Mouse (Mus musculus) cerebellum, adult 11-12 months (tissue): ENCODE results near the gene Dnmt3a.

Experiments
- DNase-seq: peaks from one replicate; pipeline ENCODE4 v3.0.0; 2022

The Dnmt3a gene

DNA sequence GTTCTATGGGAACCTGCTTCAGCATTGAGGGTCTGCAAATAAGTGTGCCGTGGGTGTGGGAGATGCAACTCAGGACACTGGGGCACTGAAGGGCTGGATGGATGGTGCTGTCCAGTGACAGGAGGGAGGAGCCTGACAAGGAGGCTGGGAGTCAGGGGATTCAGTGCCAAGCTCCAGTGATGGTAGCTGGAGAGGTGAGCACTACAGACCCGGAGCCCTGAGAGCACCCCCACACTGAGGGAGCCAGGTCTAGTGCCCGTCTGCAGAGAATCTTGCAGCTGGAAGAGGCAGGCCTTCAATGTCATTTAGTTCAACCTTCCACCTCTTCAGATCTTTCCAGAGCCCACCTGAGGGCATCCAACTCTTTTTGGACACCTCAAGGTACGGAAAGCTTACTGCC is at the start of gene Dnmt3a:
Gene Dnmt3a, plus strand, starts transcription at position 156 of the 400 bp plus-strand sequence.
- DNase-seq = peak; percentile 78

DNA sequence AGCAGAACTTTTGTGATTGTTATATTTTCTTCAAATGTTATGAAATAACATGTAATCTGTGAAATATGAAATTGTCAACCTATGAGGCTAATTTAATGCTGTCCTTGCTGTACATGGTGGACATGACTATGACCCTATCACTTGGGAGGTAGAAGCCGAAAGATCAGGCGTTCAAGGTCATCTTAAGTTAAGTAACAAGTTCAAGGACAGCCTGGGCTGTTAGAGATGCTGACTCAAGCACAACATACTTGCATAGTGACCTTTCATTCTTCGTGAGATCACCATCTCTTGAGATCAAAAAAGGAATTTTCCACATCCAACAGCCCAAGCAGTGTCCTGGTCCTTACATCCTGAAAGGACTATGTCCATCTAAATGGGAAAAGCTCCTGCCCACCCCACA is 49.6 kb upstream of the Dnmt3a start:
- DNase-seq = no peak

DNA sequence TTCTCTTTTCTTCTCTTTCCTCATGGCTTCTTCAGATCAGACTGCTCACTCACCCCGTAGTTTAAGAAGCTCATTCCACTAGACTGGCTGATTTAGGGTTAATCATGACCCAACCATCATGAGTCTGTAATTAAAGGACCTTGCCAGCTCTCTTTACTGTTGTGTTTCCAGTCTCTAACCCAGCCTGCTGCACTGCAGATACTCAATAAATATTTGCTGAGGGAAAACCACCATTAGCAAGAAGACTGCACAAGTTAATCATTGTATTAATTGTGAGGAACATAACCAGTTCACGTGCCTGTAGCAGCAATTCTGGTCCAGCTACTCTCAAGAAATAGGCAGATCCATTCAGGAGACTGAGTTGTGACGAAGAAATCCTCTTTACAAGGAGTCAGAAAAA is 47.7 kb upstream of the Dnmt3a start:
- DNase-seq = no peak

DNA sequence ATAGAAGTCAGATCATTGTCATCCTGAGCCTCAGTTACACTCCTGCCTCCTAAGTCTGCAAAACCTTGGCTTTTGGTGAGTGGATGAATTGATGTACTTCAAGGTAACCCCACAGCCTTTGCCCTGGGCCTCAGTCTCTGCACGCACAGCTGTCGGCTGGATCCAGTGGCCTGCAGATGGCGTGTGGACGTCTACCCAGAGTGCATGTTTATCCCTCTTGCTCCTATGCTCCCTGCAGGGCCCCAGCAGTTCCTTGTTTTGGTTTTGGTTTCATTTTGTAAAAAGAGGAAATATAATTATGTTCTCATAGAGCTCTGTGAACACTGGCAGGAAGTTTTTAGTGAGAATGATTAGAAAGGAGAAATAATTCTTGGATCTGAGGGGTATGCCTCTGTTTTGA is 46.4 kb upstream of the Dnmt3a start:
- DNase-seq = no peak

DNA sequence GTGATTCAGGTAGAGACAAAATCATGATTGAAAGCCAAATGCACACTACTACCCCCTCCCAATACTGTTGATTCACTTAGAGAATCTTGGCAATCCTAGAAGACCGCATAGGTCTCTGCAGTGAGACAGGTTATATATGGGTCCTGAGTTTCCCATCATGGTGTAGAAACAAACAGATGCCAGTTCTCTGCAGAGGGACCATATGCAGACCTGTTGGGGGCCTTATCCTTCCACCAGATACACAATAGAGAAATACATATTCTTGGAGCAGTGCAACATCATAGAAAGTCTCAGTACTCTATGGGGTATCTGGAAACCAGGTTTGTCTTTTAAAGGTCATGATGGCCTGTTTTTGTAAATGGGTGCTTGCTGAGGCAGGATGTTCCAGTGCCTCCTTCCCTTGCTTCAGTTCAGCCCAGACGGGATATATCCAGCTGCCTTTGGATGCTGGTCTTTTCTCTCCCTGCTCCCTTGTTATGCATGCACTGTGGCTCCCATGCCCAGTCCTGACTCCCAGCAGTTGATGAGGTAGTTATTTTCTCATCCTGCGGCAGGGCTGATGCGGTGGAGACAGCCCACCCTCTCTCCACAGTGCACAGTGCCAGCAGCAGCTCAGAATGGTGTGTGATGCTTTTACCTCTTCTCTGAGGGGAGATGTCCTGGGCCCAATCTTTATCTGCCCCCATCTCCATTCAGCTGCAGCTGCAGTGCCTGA is 44.8 kb upstream of the Dnmt3a start:
- DNase-seq = peak; percentile 42

DNA sequence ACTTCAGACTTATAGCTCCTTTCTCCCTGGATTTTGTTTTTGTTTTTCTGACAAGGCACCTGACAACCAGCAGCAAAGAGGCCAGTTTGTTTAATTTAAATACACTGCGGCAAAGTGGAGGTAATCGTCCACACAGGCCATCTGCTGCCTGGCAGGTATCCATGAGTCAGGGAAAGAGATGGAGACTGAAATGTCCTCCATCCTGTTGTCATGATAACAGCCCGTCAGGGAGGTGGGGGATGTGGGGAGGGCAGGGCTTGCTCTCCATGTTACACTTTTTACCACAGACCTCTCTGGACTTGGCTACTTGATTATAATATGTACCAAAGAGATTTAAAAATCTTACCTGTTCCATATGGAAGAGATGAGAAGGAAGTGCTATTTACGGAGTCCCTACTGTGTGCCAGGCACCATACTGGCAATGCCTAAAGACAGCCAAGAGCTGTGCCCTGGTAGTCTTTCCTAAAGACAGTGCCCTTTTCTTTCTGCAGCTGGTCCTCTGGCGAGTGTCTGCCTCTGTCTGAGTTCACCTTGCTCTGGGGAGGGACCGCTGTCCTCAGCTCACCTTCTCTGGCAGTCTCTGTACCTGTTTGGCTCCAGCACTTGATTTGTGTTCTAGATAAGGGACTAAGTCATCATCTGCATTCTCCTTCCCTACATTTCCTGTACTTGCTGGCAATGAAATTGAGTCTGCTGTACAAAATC is 44.1 kb upstream of the Dnmt3a start:
- DNase-seq = peak; percentile 92

DNA sequence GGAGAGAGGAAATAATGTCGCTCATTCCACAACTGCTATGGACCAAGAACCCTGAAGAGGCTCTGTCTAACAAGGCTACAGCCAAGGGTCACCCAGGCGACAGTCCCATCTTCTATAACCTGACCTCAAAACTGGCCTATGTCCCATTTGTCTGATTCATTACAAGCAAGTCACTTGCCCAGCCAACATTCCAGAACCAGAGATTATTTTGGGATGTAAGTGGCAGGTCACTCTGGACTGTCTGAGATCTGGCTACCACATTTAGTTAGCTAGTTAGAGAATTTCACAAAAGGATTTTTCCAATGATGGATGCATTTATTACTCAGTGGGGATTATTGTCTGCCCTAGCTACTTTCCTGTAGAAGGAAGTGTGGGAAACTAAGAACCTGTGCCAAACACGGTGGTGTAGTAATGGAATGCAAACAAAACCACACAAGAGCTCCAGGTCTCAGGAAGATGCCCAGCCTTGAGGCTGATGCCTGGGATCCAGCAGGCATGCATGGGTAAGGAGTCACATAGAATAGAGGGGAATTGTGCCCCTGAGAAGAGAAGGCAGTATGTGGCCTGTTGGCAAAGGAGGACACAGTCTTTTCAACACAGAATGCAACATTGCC is 41.5 kb upstream of the Dnmt3a start:
- no peak for DNase-seq

DNA sequence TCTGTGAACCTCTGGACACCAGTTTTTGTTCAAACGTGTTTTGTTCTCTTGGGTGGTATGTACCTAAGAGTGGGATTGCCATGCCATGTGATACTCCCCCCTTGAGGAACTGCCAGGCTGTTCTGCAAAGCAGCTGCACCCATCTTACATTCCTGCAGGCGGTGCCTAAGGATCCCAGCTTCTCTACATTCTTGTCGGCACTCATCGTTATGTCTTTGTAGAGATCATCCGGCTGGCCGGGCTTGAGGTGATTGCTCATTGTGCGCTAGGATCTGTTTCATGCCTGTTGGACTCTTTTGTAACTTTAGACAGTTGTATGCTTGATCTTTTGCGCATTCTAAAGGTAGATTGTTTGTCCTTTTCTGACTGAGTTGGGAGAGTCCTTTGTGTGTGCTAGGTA is 38.4 kb upstream of the Dnmt3a start:
- no peak for DNase-seq

DNA sequence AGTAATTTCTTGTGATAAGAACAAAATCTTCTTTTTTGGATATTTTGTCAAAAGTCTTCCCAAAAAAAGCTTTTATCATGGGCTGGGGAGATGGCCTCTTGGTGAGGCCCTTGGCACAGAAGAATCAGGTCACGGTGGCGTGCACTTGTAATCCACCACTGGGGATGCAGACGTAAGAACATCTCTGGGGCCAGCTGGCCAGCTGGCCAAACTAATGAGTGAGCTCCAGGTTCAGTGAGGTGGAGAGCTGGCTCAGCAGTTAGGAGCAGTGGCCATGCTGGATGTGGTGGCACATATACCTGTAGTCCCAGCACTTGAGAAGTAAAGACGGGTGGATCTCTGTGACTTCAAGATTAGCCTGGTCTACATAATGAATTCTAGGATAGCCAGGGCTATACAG is 37.4 kb upstream of the Dnmt3a start:
- no peak for DNase-seq

DNA sequence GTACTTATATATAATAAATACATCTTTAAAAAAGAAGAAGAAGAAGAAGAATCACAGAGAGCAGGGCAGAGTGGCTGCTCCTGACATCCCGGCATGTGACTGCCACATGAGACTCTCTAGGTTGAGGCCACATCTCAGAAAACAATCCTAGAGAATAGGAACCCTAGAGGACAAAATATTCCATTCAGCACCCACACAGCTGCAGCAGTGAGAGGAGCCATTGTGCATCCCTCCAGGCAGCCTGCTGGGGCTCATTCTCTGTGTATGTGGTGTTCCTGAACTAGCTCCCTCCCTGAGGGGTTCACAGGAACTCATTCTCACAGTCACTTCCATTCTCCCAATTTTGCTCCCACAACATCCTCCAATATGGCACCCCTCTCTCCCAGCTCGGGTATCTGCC is 35.3 kb upstream of the Dnmt3a start:
- DNase-seq = no peak

DNA sequence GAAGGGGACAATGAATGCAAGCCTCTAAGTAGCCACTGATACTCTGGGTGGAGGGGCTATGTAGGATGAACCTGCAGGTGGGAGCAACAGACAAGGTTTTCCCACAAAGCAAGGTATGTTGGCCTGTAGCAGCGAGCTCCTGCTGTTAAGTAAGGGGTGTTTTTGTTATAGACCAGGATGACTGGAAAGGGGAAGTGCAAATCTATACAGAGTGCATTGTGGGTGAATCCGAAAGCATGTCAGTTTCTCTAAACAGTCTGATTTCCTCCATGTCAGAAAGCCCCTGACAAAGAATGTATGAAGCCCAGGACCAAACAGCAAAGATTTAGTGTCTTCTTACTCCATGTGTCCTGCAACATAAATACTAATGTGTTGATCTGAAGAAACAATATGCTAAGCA is 34.7 kb upstream of the Dnmt3a start:
- no peak for DNase-seq

DNA sequence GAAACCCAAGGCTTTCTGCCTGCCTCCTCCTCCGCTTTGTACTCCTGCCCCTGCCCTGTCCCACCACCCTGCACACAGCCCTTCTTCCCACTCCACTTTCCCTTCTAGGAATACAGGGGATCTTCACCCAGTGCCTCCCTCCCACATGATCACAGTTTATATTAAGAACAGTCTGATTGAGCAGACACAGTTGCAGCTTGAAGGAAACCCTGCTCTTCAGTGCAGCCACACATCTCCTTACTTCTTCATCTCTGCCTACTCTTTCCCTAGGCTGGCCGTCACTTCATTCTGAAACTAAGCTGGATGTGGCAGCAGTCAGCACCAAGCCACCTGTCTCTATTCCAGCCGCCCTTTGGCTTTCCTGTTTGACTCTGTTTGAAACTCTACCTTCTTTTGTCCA is 32.2 kb upstream of the Dnmt3a start:
- no peak for DNase-seq

DNA sequence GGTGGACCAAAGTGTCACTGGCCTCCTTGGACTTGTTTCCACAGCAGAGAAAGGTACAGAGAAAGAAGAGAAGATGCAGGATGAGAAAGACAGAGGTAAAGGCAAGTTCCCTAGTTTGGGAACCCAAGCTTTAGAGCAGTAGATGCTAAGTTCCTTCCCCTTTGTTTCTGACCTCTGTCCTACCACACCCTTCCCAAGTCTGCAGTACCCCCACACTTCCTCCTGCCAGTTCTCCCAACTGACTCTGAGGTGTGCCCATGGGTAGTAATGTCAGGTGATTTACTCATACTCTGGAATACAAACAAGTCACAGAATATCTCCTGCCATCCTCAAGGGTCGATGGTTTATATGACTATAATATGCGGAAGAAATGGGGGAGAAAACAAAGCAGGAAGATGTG is 29.8 kb upstream of the Dnmt3a start:
- DNase-seq = no peak

DNA sequence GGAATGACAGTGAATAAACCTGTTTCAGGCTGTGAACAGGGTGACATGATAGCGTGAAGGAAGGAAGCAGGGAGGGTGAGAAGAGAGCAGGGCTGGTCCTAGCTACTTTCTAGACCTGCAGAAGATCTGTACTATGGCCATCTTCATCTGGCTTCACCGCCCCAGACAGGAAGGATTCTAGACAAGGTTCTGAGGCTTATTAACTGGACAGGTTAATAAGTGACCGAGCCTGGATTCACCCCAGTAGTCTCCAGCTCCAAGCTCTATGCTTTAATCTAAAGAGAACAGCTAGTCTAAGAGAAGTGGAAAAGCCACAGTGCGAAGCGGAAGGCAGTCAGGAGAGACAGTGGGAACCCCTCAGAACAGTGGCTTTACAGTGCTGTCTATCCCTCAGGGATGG is 28.1 kb upstream of the Dnmt3a start:
- DNase-seq = no peak

DNA sequence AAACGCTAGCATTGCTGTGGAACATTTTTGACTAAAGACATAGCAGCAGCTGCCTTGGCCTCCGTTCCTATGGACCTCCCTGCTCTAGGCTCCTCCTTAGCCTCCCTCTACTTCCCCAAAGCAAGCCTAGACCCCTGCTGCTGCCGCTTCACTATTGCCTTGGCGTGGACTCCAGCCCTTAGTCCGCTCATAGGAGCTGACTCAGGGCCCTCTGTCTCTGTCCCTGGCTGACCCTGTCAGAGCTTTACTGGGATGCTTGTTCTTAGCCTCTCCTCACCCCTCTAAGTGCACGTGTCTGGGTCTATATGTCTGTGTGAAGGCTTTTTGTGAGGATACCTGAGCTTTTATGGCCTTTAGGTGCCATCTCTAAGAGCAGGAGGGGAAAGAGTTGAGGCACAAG is 27.5 kb upstream of the Dnmt3a start:
- no peak for DNase-seq

DNA sequence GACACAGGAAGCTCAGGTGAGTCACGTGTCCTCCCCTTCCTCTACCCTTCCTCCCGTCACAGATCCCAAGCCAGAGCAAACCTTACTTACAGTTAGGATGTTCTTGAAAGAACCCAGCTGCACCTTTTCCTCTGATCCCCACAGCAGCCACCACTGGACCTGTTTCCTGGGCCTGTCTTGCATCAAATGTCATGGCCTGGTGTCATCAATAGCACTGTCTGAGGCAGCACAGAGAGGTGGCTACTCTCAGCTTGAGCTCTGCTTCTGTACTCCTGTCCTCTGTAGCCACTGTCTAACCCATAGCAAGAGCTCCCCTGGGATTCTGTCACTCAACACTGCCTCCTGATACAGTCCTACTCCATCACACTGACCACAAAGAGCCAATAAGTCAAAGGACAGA is 26.2 kb upstream of the Dnmt3a start:
- DNase-seq = no peak

DNA sequence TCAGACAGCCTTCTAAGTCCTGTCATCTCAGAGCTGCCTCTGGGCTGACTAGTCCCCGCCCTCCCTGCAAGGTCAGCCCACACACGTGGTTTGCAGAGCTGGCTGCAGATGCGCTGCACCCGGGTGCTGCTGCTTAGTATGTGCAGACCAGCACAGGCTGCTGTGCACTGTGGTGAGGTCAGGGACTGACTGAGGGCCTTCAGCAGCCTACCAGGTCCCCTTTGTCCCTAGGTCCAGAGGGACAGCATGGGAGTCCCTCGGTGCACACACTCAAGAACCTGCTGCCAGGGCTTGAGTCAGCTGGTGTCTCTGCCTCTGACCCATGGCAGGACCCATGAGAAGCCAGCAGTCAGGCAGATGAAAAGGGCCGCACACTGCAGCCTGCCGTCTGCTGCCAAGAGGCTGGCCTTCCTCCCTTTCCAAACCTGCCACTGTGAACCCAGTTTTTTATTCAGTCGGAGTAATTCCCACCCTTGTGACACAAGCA is 25.4 kb upstream of the Dnmt3a start:
- peak; percentile 45 for DNase-seq

DNA sequence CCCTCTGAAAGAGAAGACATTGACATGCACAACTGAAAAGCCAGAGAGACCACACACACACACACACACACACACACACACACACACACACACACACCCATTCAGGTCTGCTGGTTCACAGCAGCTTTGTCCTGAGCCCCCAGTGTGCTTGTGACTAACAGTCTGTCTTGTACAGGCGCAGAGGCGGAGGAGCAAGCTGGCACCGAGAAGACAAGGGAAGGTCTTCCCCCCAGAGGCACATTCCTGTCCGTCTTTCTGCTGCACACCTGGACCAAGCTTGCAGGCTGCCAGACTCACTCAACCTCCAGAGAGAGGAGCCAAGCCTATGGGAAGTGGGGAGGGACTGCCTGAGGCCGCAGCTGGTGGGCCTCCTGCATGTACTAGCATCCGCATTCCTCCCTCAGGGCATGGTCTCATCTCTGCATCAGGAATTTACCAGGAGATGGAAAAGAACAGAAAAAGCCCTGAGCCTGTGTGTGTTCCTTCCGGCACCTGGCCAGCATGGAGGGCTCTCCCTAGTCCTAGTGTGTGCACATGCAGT is 24.8 kb upstream of the Dnmt3a start:
- peak; percentile 32 for DNase-seq

DNA sequence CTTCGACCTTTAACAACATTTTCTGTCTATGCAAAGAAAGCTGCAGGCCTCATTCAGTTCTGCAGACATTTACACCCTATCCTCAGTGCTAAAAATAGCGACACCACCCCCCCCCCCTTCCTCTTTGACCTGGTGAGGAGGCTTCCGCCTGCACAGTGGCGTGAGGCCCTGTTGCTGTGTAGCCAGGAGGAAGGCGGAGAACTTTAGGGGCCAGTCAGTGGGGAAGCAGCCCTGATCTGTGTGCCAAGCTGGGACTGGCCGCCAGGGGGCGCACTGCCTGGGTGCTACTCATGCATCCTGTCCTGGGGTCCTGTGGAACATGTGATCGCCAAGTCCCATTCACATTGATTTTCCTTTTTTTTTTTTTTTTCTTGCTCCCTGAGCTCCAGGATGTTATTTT is 24.3 kb upstream of the Dnmt3a start:
- peak; percentile 76 for DNase-seq

DNA sequence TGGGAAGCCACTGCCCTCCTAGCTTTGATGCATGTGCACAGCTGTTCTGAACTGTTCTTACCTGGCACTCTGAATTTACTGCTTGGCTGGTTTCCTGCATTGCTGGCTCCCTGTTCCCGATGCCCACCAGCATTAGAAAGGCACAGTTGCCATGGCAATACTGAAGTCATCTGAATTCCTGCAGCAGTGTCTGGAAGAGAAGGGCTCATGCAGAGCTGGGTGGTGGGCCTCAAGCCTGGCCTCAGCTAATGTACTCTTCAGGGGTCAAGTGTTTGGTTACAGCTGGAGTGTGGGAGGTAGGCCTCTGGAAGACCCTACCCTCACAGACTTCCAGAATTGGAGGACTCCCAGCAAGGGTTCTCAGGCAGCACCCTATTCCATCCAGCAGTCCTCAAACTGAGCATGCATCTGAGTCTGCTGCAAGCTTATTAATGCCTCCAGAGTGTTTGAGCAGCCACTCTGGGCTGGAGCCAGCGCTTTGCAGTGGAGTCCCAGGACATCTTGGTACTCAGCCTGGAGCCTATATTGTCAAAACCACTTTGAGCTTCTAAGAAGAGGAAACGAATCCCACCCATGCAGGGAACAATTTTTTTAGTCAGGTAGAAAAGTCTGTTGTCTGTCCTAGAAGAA is 22.5 kb upstream of the Dnmt3a start:
- no peak for DNase-seq

DNA sequence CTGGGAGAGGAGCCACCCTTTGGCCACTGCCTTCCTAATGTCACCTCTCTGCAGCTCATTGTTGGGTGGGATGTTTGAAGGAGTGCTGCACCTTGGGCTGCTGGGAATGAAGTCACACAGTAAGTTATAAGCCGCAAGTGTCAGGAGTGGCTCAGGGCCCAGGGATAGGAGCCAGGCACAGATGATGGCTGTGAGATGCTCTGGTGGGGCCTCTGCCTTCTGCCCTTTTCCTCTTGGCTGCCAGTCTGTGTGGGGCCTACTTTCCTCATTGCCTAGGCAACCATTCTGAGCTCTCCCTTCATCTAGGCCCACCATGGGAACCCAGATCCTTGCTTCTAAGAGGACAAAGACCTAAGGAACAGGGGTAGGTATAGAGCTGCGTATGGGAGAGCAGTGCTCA is 21.5 kb upstream of the Dnmt3a start:
- DNase-seq = no peak

DNA sequence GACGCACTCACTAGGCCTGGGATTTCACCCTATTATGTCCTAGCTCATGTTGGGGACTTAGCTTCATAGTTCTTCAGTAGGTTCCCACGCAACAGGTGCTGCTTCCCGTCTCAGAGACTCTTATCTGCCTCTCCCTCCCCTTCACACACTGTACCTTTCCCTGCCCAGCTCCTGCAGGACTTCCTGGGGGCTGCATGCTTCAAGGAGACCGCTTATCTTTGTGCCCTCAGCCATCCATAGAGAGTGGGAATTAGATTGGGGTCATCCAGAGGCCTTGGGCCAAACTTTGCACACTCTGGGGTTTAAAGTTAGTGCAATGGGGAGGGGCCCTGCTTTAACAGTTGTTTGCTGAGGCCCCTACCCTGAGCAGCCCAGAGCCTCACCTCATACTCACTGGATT is 21.1 kb upstream of the Dnmt3a start:
- no peak for DNase-seq

DNA sequence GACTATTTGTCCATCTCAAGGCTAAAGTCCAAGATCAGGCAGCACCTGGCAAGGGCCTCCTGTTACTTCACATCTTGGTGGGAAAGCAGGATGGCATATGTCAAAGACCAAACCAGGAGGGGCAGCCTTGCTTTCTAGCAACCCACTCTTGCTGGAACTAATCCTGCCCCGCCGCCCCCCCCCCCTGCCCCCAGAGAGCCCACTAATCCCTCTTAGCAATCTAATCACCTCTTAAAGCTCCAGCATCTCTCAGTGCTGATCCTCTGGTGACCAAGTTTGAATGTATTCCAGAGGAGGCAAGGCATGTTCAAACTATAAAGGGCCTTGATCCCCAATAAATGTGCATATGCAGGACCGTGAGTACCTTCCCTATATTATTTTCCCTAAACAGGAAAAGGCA is 18.8 kb upstream of the Dnmt3a start:
- no peak for DNase-seq

DNA sequence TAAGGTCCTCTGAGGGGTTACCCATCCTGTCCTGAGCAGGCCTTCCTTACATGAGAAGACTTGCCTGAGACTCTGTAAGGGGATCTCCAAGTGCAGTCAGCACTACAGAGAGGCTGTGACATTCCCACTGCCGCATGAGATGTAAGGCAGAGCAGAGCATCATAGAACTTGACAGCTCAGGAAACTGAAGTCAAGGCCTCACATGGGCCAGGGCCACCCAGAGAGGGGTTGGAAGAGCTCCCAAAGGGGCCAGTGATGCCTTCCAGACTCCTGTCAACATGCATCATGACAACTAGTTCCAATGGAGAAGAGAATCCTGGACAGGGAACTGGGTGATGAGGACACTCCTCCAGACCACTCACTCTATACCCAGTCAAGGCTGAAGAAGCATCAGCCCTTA is 18.3 kb upstream of the Dnmt3a start:
- DNase-seq = peak; percentile 19
